Mouse (Mus musculus): Measurements from ENCODE around the gene Fbxw5.

Fbxw5 gene

GRCm38 (mm10) chr2:25477967-25478675, 22.4 kb upstream of the Fbxw5 start:
- DNase-seq (ENCODE audit: low spot score) = no peak

GRCm38 (mm10) chr2:25479551-25480311, 20.8 kb upstream of the Fbxw5 start:
- DNase-seq (ENCODE audit: low spot score) = no peak

- no peak for DNase-seq (ENCODE audit: low spot score)
Measured at GRCm38 (mm10) chr2:25480541-25480940, 20.0 kb upstream of the Fbxw5 start.

GRCm38 (mm10) chr2:25482969-25483368, 17.6 kb upstream of the Fbxw5 start:
- DNase-seq (ENCODE audit: low spot score) = no peak

- no peak for DNase-seq (ENCODE audit: low spot score)
Measured at GRCm38 (mm10) chr2:25484901-25485647, 15.5 kb upstream of the Fbxw5 start.

- no peak for DNase-seq (ENCODE audit: low spot score)
Measured at GRCm38 (mm10) chr2:25487965-25488670, 12.4 kb upstream of the Fbxw5 start.

GRCm38 (mm10) chr2:25488671-25489068, 11.9 kb upstream of the Fbxw5 start:
- DNase-seq (ENCODE audit: low spot score) = no peak

GRCm38 (mm10) chr2:25492988-25493387, 7.6 kb upstream of the Fbxw5 start:
- no peak for DNase-seq (ENCODE audit: low spot score)

- DNase-seq (ENCODE audit: low spot score) = no peak
Measured at GRCm38 (mm10) chr2:25493476-25493961, 7.0 kb upstream of the Fbxw5 start, which contains the start of gene Lcn12. Gene Lcn12, minus strand, starts transcription at chr2:25493911.

GRCm38 (mm10) chr2:25496462-25496861, 4.1 kb upstream of the Fbxw5 start:
- no peak for DNase-seq (ENCODE audit: low spot score)

GRCm38 (mm10) chr2:25497846-25498575, 2.5 kb upstream of the Fbxw5 start:
- DNase-seq (ENCODE audit: low spot score) = no peak

GRCm38 (mm10) chr2:25498622-25499478, 1.7 kb upstream of the Fbxw5 start:
- no peak for DNase-seq (ENCODE audit: low spot score)

- no peak for DNase-seq (ENCODE audit: low spot score)
Measured at GRCm38 (mm10) chr2:25500071-25500575, 427 bp upstream of the Fbxw5 start.

- no peak for DNase-seq (ENCODE audit: low spot score)
Measured at GRCm38 (mm10) chr2:25501593-25502486, 1.3 kb downstream of the Fbxw5 start, which contains the start of gene C8g. Gene C8g, minus strand, starts transcription at chr2:25501719.

GRCm38 (mm10) chr2:25502726-25503125, 2.2 kb downstream of the Fbxw5 start:
- DNase-seq (ENCODE audit: low spot score) = no peak

GRCm38 (mm10) chr2:25504538-25504937, 4.0 kb downstream of the Fbxw5 start:
- no peak for DNase-seq (ENCODE audit: low spot score)

- no peak for DNase-seq (ENCODE audit: low spot score)
Measured at GRCm38 (mm10) chr2:25505000-25505399, 4.5 kb downstream of the Fbxw5 start.

GRCm38 (mm10) chr2:25505860-25506259, 5.3 kb downstream of the Fbxw5 start:
- DNase-seq (ENCODE audit: low spot score) = no peak

- DNase-seq (ENCODE audit: low spot score) = no peak
Measured at GRCm38 (mm10) chr2:25506964-25507363, 6.4 kb downstream of the Fbxw5 start.
